Mouse (Mus musculus) erythroblast, embryonic 14.5 days (primary cell): Measurements from ENCODE around the gene Chek1.

ENCODE experiments used
- GATA1 ChIP-seq: IDR thresholded peaks from 2 replicates; pipeline ENCODE4 v1.6.1; 2012; ENCODE audit warnings: low read length, inconsistent platforms, mixed read lengths
- TAL1 ChIP-seq: IDR thresholded peaks from 3 replicates; pipeline ENCODE4 v1.6.1; 2012; ENCODE audit warnings: low read length, inconsistent platforms, mixed read lengths

GRCm38 (mm10) chr9:36726131-36727033 lies 483 bp downstream of the Chek1 start:
- TF ChIP-seq GATA1 (no peak), TAL1 (no peak)
